Mouse (Mus musculus) embryonic fibroblast, embryonic 13.5 days (primary cell): Measurements from ENCODE around the gene C1qb. TPM values are rescaled to one million over a fixed set of nuclear protein-coding genes. Genes with fewer than 3 reads are reported as not detected.

ENCODE experiments used
- H3K27ac ChIP-seq: 2 replicates; pipeline ENCODE4 v1.5.1; 2012; ENCODE audit warnings: low read length, control low read depth, inconsistent platforms; ENCODE audit not compliant: insufficient read depth
- H3K4me1 ChIP-seq: 2 replicates; pipeline ENCODE4 v1.6.1; 2011; ENCODE audit warnings: low read length; ENCODE audit not compliant: control insufficient read depth, insufficient read depth
- H3K4me3 ChIP-seq: 2 replicates; pipeline ENCODE4 v1.5.1; 2011; ENCODE audit warnings: mild to moderate bottlenecking, control low read depth, low read length; ENCODE audit not compliant: insufficient read depth
- CTCF ChIP-seq: IDR thresholded peaks from 2 replicates; pipeline ENCODE4 v1.5.1; 2011; ENCODE audit warnings: mild to moderate bottlenecking, control low read depth, low read length, moderate library complexity, borderline replicate concordance; ENCODE audit not compliant: insufficient read depth
- POLR2A ChIP-seq: IDR thresholded peaks from 2 replicates; pipeline ENCODE4 v1.6.1; 2011; ENCODE audit warnings: low read depth, mild to moderate bottlenecking, control low read depth, low read length, moderate library complexity
- polyA plus RNA-seq: library from polyadenylated mRNA; stranded (reverse); fragments of >200 nt; gene quantifications from 2 replicates; pipeline ENCODE4 v1.2.4, GENCODE M21; 2011; ENCODE audit warnings: low read depth; ENCODE audit not compliant: missing spikeins, insufficient read length

The C1qb gene
- polyA plus RNA-seq, 1 experiment, result 10.7 TPM

- H3K4me3 ChIP-seq, result no peak overlapping the region
- no peaks in the 10 kb centered on the region for H3K4me1 ChIP-seq
- TF ChIP-seq POLR2A, result no peak
- no peak for TF ChIP-seq CTCF
- no peak overlapping the region for H3K27ac ChIP-seq
These were observed 9.9 kb upstream of the C1qb start for GRCm38 (mm10) chr4:136895861-136896260.

DNA sequence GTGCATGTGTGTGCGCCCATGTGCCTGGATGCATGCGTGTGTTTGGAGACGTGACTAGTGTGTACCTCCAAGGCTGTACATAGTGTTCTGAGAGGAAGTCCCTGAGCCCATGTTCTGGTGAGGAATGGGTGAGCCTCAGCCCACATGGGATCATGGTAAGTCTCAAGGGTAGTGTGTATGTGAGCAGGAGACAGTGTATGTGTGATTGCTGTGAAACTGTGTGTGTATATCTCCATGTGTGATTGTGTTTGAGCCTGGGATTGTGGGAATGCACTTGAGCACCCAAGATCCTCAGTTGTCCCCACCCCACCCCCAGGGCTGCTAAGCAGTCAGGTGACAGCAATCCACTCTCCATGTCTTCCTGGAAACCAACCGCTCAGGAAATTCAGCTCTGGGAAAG is 8.8 kb upstream of the C1qb start:
- Histone ChIP-seq H3K4me3 (no peak overlapping the region), H3K27ac (no peak overlapping the region), H3K4me1 (no peaks in the 10 kb centered on the region)
- TF ChIP-seq POLR2A, result no peak
- TF ChIP-seq CTCF, result no peak

DNA sequence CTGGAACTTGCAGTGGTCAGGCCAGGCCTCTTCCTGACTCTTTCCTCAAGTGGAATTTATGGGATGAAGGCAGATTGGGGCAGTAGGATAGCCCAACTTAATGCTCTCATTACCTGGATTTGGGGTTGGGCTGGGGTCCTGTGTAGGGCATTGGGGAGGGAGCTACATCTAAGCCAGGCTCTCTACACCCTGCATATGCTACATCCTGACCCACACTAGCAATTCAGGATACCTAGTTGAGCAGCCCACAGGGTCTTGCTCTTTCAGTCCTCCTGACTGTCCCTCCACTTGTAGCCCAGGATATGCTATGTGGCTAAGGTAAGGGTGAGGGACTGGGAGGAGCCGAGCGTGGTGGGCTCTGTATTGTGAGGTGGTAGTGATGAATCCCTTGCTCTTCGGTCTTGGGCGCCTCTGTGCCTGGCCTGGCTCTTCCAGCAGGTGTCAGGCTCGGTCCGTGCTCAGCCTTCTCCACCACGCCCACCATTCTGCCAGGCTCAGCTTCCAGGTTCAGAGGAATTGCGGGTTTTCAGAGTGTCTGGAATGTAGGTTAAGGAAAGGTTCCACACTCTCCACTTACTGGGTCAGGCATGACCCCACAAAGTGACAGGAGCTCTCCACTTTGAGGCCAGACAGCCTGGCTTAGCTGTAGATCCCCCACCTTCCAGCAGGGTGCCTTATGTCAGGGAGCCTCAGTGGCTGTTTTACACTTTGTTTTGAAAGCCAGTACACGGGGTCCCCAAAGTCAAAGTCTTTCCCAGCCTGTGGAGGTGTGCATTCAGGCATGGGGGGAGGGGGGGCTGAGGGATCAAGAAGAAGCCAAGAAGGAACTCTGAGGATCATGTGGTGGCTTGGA is 7.9 kb upstream of the C1qb start:
- Histone ChIP-seq H3K4me3 (no peak overlapping the region), H3K27ac (no peak overlapping the region), H3K4me1 (no peaks in the 10 kb centered on the region)
- TF ChIP-seq CTCF (peak; percentile 96), POLR2A (no peak)

GRCm38 (mm10) chr4:136892811-136893210 is 6.8 kb upstream of the C1qb start, which contains the start of gene C1qc:
Gene C1qc (minus strand): TSS chr4:136893065.
- Histone ChIP-seq H3K4me1 (no peaks in the 10 kb centered on the region), H3K4me3 (no peak within 1 kb of the TSS), H3K27ac (no peak within 1 kb of the TSS)
- no peak for TF ChIP-seq CTCF
- TF ChIP-seq POLR2A, result no peak

- Histone ChIP-seq H3K4me3 (no peak overlapping the region), H3K4me1 (no peaks in the 10 kb centered on the region), H3K27ac (no peak overlapping the region)
- TF ChIP-seq CTCF (no peak), POLR2A (no peak)
These were observed 6.4 kb upstream of the C1qb start for GRCm38 (mm10) chr4:136892371-136892770.

DNA sequence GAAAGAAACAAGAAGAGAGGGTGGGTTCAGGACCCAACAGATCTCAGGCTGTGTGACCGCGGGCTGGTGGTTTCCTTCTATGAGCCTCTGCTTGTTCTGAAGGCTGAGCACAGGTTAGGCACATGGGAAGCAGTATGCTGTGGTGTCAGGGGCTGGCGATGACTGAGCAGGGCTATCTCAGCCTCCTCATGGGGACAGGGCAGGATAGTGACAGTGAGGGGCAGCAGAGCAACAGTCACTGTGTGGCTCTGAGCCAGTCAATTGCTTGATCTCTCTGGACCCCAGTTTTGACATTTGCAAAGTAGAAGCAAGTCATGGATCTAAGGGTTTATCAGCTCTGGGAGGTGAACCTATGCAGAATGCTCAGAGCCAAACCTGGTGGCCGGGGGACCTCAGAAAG is 5.1 kb upstream of the C1qb start:
- Histone ChIP-seq H3K4me3 (no peak overlapping the region), H3K4me1 (no peaks in the 10 kb centered on the region), H3K27ac (no peak overlapping the region)
- TF ChIP-seq POLR2A (no peak), CTCF (no peak)

DNA sequence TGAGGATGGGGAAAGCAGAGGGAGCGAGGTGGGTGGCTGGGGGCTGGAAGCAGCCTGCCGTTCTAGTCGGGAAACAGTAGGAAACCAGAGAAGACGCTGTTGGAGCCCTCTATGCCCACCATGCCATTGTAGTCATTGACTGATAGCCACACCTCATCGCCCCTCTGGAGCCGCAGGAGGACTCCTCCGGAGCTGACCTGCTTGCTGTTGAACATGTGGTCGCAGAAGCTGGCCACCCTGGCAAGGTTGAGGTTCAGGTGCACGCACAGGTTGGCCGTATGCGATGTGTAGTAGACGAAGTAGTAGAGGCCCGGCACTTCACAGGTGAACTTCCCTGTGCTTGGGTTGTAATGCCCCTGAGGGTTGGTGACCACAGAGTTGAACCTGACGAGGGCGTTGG is 4.0 kb upstream of the C1qb start:
- no peak overlapping the region for H3K27ac ChIP-seq
- no peak overlapping the region for H3K4me3 ChIP-seq
- H3K4me1 ChIP-seq, result no peaks in the 10 kb centered on the region
- TF ChIP-seq CTCF, result no peak
- no peak for TF ChIP-seq POLR2A

DNA sequence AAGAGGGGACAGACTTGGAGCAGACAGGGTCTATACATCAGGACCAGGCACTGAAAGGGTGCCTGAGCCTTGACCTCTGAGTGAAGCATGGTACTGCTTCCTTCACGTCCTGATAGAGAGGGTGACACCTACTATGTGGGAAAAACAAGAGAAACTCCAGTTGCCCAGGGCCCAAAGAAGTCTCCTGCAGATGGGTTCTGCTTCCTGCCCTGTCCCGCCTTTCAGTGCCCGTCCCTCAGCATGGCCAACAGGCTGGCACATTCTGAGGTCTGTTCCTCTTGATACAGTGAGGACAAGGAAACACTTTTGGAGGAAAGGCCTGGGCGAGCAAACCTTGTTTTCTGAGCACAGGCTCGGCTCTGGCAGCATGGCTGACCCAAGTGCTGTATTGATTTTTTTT is 1.7 kb upstream of the C1qb start:
- Histone ChIP-seq H3K4me1 (no peaks in the 10 kb centered on the region), H3K4me3 (no peak overlapping the region), H3K27ac (no peak overlapping the region)
- TF ChIP-seq POLR2A (no peak), CTCF (no peak)

DNA sequence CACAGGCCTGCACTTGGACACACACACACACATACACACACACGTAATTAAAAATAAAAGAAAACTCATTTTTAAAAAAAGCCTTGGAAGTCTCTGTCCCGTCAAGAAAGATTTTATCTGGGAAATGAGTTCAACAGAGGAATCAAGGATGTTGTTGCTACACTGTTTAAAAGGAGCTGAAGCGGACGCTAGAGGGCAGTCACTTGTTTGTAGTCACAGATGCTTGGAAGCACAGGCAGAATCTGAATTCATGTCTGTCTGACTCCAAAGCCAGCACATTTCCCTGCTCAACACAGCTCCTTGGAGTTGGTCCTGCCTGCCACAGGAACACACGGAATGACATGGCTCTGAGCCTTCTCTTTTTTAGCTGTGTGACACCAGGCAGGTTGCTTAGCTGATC is 7.4 kb downstream of the C1qb start:
- Histone ChIP-seq H3K27ac (no peak overlapping the region), H3K4me3 (no peak overlapping the region), H3K4me1 (no peaks in the 10 kb centered on the region)
- TF ChIP-seq CTCF (no peak), POLR2A (no peak)

- no peak overlapping the region for H3K27ac ChIP-seq
- no peaks in the 10 kb centered on the region for H3K4me1 ChIP-seq
- H3K4me3 ChIP-seq, result no peak overlapping the region
- no peak for TF ChIP-seq CTCF
- no peak for TF ChIP-seq POLR2A
These were observed 7.8 kb downstream of the C1qb start for GRCm38 (mm10) chr4:136878171-136878570.

DNA sequence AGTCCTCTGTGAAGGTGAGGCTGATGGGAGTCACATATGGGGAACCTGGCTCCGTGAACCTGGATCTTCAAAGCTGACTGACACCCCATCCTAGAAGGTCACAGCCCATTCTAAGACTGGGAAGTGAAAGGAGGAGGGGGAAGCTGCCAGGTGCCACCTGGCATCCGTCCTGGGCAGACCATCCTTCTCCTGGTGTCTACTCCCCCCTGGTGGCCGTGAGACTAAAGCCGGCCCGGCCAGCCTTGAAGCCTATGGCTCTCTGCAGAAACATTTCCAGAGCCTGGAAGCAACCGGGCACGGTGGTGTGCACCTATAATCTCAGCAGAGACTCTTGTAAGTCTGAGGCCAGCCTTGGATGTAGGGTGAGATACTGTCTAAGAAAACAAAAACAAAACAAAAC is 9.0 kb downstream of the C1qb start:
- Histone ChIP-seq H3K27ac (no peak overlapping the region), H3K4me3 (no peak overlapping the region), H3K4me1 (no peaks in the 10 kb centered on the region)
- TF ChIP-seq POLR2A (no peak), CTCF (peak; percentile 68)
